Mouse (Mus musculus) ovary, postnatal 14 days (tissue): ENCODE measurements around the gene Pbx1.

ENCODE experiments used
- DNase-seq: peaks from one replicate; pipeline ENCODE4 v3.0.0; 2022; ENCODE audit warnings: low spot score

The Pbx1 gene

GRCm38 (mm10) chr1:168226150-168226549, 205.9 kb downstream of the Pbx1 start:
- DNase-seq, result no peak

GRCm38 (mm10) chr1:168225595-168226127, 206.4 kb downstream of the Pbx1 start:
- no peak for DNase-seq

- no peak for DNase-seq
Observed at GRCm38 (mm10) chr1:168224218-168224617, 207.9 kb downstream of the Pbx1 start.

GRCm38 (mm10) chr1:168222794-168223193, 209.3 kb downstream of the Pbx1 start:
- no peak for DNase-seq

GRCm38 (mm10) chr1:168221071-168221521, 211.0 kb downstream of the Pbx1 start:
- DNase-seq, result no peak

GRCm38 (mm10) chr1:168215896-168216747, 215.9 kb downstream of the Pbx1 start:
- DNase-seq, result peak; percentile 23

- DNase-seq, result no peak
Observed at GRCm38 (mm10) chr1:168215468-168215867, 216.6 kb downstream of the Pbx1 start.

- peak; percentile 72 for DNase-seq
Observed at GRCm38 (mm10) chr1:168214040-168214443, 218.0 kb downstream of the Pbx1 start.

GRCm38 (mm10) chr1:168213595-168213994, 218.5 kb downstream of the Pbx1 start:
- DNase-seq, result no peak

- DNase-seq, result no peak
Observed at GRCm38 (mm10) chr1:168210401-168210800, 221.7 kb downstream of the Pbx1 start.

- DNase-seq, result no peak
Observed at GRCm38 (mm10) chr1:168200570-168201156, 231.4 kb downstream of the Pbx1 start.

GRCm38 (mm10) chr1:168198276-168198675, 233.8 kb downstream of the Pbx1 start:
- DNase-seq, result no peak

GRCm38 (mm10) chr1:168197908-168198258, 234.2 kb downstream of the Pbx1 start:
- no peak for DNase-seq

- no peak for DNase-seq
Observed at GRCm38 (mm10) chr1:168197195-168197907, 234.7 kb downstream of the Pbx1 start.

GRCm38 (mm10) chr1:168193364-168193763, 238.7 kb downstream of the Pbx1 start:
- DNase-seq, result no peak

GRCm38 (mm10) chr1:168182816-168183215, 249.3 kb downstream of the Pbx1 start:
- DNase-seq, result no peak

GRCm38 (mm10) chr1:168180622-168181441, 251.2 kb downstream of the Pbx1 start:
- DNase-seq, result peak; percentile 66

- no peak for DNase-seq
Observed at GRCm38 (mm10) chr1:168179691-168180090, 252.4 kb downstream of the Pbx1 start.

GRCm38 (mm10) chr1:168178611-168179010, 253.5 kb downstream of the Pbx1 start:
- no peak for DNase-seq

GRCm38 (mm10) chr1:168175586-168175985, 256.5 kb downstream of the Pbx1 start:
- DNase-seq, result no peak

- no peak for DNase-seq
Observed at GRCm38 (mm10) chr1:168169791-168170190, 262.3 kb downstream of the Pbx1 start.
